Mouse (Mus musculus) liver, adult 2 months (tissue): ENCODE results near the gene Gm28038. TPM values are rescaled to one million over a fixed set of nuclear protein-coding genes. Genes with fewer than 3 reads are reported as not detected.

Experiments
- DNase-seq: peaks from one replicate; pipeline ENCODE4 v3.0.0-alpha.2; 2011; ENCODE audit warnings: low read depth, low spot score; ENCODE audit errors: extremely low read depth
- H3K27ac ChIP-seq: fragments of 200-500 bp; replicated peaks from 2 replicates; pipeline ENCODE4 v1.5.1; 2012; ENCODE audit warnings: low read depth, mild to moderate bottlenecking, control low read depth, inconsistent platforms, low read length; ENCODE audit not compliant: insufficient read depth
- H3K27me3 ChIP-seq: fragments of 200-500 bp; 2 replicates; pipeline ENCODE4 v1.6.1; 2012; ENCODE audit warnings: mild to moderate bottlenecking, moderate library complexity, low read length, inconsistent platforms; ENCODE audit not compliant: control insufficient read depth, insufficient read depth
- H3K36me3 ChIP-seq: fragments of 200-500 bp; 2 replicates; pipeline ENCODE4 v1.6.1; 2012; ENCODE audit warnings: low read length, inconsistent platforms; ENCODE audit not compliant: control insufficient read depth, insufficient read depth
- H3K4me1 ChIP-seq: fragments of 200-500 bp; 2 replicates; pipeline ENCODE4 v1.6.1; 2011; ENCODE audit warnings: low read length; ENCODE audit not compliant: control insufficient read depth, insufficient read depth
- H3K4me3 ChIP-seq: fragments of 200-500 bp; 2 replicates; pipeline ENCODE4 v1.5.1; 2011; ENCODE audit warnings: low read depth, mild to moderate bottlenecking, control low read depth, low read length, moderate library complexity; ENCODE audit not compliant: insufficient read depth
- H3K79me2 ChIP-seq: fragments of 200-500 bp; 2 replicates; pipeline ENCODE4 v1.6.1; 2012; ENCODE audit warnings: inconsistent platforms, mild to moderate bottlenecking, low read length, moderate library complexity; ENCODE audit not compliant: control insufficient read depth, insufficient read depth
- H3K9ac ChIP-seq: fragments of 200-500 bp; 2 replicates; pipeline ENCODE4 v1.6.1; 2012; ENCODE audit warnings: low read depth, mild to moderate bottlenecking, control low read depth, inconsistent platforms, low read length
- CTCF ChIP-seq: fragments of 200-500 bp; IDR thresholded peaks from 2 replicates; pipeline ENCODE4 v1.5.1; 2011; ENCODE audit warnings: low read depth, low read length, control low read depth
- POLR2A ChIP-seq: fragments of 200-500 bp; IDR thresholded peaks from 2 replicates; pipeline ENCODE4 v1.6.1; 2011; ENCODE audit warnings: low read length, control low read depth; ENCODE audit not compliant: insufficient read depth; ENCODE audit errors: extremely low read depth
- WGBS: fragments of 180-500 bp; shearing (Covaris S2); methylation state at CpG from one replicate; pipeline ENCODE4 v1.1.7; 2018; 5-methylcytosine and 5-hydroxymethylcytosine counted together
- polyA plus RNA-seq: library from polyadenylated mRNA; depleted of rRNA; stranded (reverse); fragments of >200 nt; gene quantifications from 2 replicates; pipeline ENCODE4 v1.2.3, GENCODE M21; 2012; rRNA removed
- total RNA-seq: library from RNA; depleted of rRNA; stranded (reverse); fragments of >200 nt; gene quantifications from 2 replicates; pipeline ENCODE4 v1.2.3, GENCODE M21; 2014; rRNA removed

Gene Gm28038
- not detected in 2 replicates for total RNA-seq
- polyA plus RNA-seq, result not detected in 2 replicates

- H3K36me3 ChIP-seq, result peaks cover 7% of the 10 kb centered on the region; the same call in 1 of the 2 replicates
- peaks cover 5% of the 10 kb centered on the region for H3K4me1 ChIP-seq
- WGBS, result 97% methylated on average over 11 of the region's 11 CpGs
- H3K27ac ChIP-seq, result no peak within 1 kb of the TSS
- no peak within 1 kb of the TSS for H3K4me3 ChIP-seq
- H3K27me3 ChIP-seq, result no peaks in the 10 kb centered on the region
- H3K9ac ChIP-seq, result no peak within 1 kb of the TSS
- TF ChIP-seq CTCF, result no peak
- TF ChIP-seq POLR2A, result no peak
- H3K79me2 ChIP-seq, result peaks cover 5% of the 10 kb centered on the region; the same call in 1 of the 2 replicates
- no peak for DNase-seq
These were observed at the start of gene Gm28038 for GRCm38 (mm10) chr2:30280743-30281142. Gm28038 (plus strand) TSS chr2:30281043.

GRCm38 (mm10) chr2:30235593-30235992 is 45.2 kb upstream of the Gm28038 start:
- Histone ChIP-seq H3K9ac (no peak overlapping the region), H3K36me3 (peaks cover 4% of the 10 kb centered on the region; the same call in 1 of the 2 replicates), H3K27ac (no peak overlapping the region), H3K79me2 (peaks cover 25% of the 10 kb centered on the region), H3K27me3 (no peaks in the 10 kb centered on the region), H3K4me1 (peaks cover 22% of the 10 kb centered on the region), H3K4me3 (no peak overlapping the region)
- TF ChIP-seq CTCF, result no peak
- TF ChIP-seq POLR2A, result no peak
- 79% methylated on average over 5 of the region's 5 CpGs for WGBS
- no peak for DNase-seq

GRCm38 (mm10) chr2:30236426-30237198 is 44.2 kb upstream of the Gm28038 start:
- Histone ChIP-seq H3K9ac (peak overlapping the region; percentile 61), H3K79me2 (peaks cover 28% of the 10 kb centered on the region), H3K36me3 (peaks cover 6% of the 10 kb centered on the region; the same call in 1 of the 2 replicates), H3K4me1 (peaks cover 24% of the 10 kb centered on the region), H3K27ac (peak overlapping the region; percentile 65), H3K4me3 (peak overlapping the region; percentile 62), H3K27me3 (no peaks in the 10 kb centered on the region)
- WGBS, result under 1% methylated on average over 18 of the region's 18 CpGs
- TF ChIP-seq POLR2A, result no peak
- peak; percentile 65 for DNase-seq

GRCm38 (mm10) chr2:30237199-30237880 is 43.5 kb upstream of the Gm28038 start, which contains the start of gene Lrrc8a:
Lrrc8a (plus strand) TSS chr2:30237715.
- WGBS, result under 1% methylated on average over 66 of the region's 67 CpGs
- peak; percentile 75 for TF ChIP-seq POLR2A
- peak; percentile 40 for TF ChIP-seq CTCF
- Histone ChIP-seq H3K4me3 (peak within 1 kb of the TSS; percentile 72), H3K27me3 (no peaks in the 10 kb centered on the region), H3K4me1 (peaks cover 25% of the 10 kb centered on the region), H3K79me2 (peaks cover 28% of the 10 kb centered on the region), H3K9ac (peak within 1 kb of the TSS; percentile 81), H3K36me3 (peaks cover 6% of the 10 kb centered on the region; the same call in 1 of the 2 replicates), H3K27ac (peak within 1 kb of the TSS; percentile 65)
- DNase-seq, result peak; percentile 97

GRCm38 (mm10) chr2:30237881-30238280 is 43.0 kb upstream of the Gm28038 start:
- Histone ChIP-seq H3K27ac (peak overlapping the region; percentile 56), H3K79me2 (peaks cover 28% of the 10 kb centered on the region), H3K36me3 (peaks cover 6% of the 10 kb centered on the region; the same call in 1 of the 2 replicates), H3K9ac (peak overlapping the region; percentile 81), H3K4me1 (peaks cover 30% of the 10 kb centered on the region), H3K4me3 (peak overlapping the region; percentile 72), H3K27me3 (no peaks in the 10 kb centered on the region)
- WGBS, result 1% methylated on average over 42 of the region's 42 CpGs
- TF ChIP-seq CTCF (no peak), POLR2A (no peak)
- peak; percentile 18 for DNase-seq
